Mouse (Mus musculus): Measurements from ENCODE around the gene Slc12a1.
A peak's percentile ranks its signal among the peaks of the same experiment; 100 is the strongest.
"Not testable (repeated sequence)": the region's sequence is repeated elsewhere in the genome, so short reads cannot be mapped to it uniquely, and the experiment has no call there.

Slc12a1 gene

DNA sequence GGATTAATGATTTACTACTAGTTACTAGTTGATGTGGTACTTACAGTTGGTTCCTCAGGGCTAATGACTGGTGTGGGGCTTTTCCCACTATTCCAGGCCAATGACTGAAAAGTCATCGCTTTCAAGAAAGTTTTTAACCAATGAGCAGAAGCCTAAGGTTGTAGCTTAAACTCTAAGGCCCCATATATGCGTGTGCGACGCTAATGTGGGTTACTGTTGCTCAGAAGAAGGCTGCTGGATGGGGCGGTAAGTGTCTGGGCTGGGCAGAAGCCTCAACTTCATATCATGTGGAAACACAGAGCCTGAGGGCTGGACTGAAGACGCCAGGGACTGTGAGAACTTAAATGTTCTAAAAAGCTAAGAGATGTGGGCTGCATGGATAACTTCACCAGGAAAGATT lies at the start of gene Slc12a1:
Gene Slc12a1 (plus strand): TSS at position 118 of the 400 bp plus-strand sequence.
- no peak for DNase-seq (ENCODE audit: low read depth)

DNA sequence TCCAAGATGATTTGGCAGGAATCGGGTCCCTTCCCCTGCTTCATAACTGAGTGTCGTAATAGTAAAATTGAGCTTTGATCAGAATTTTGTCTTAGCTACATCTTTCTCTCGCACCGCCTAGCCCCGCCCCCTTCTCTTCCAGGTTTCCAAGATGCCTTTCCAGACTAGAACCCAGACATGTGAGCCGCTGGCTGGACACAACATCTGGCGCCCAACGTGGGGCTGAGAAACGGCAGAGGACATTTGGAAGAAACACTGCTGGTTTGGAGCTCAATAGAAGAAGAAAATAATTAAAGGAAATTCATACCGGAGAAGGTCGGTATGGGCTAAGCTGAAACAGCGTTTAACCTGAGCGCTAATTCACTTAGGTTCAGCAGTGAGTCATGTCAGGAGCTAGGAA lies 47.8 kb upstream of the Slc12a1 start:
- DNase-seq (ENCODE audit: low read depth): not testable (repeated sequence)

DNA sequence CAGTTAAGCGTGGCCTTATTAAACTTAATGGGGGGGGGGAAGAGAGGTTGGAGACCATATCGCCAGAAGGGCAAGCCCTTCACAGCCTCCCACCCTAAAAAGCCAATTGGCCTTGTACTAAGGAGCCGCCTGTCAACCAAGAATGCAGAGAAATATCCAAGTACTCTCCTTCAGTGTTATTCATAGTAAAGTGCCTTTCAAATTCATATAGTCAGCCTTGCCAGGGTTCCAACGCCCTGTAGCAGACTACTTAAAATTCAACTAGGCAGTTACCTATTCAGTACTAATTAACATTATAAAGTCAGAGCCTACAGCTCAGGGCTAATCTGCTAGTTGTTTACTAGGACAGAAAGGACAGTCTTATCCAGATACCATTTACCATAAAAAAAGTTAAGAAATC lies 45.8 kb upstream of the Slc12a1 start:
- not testable (repeated sequence) for DNase-seq (ENCODE audit: low read depth)

DNA sequence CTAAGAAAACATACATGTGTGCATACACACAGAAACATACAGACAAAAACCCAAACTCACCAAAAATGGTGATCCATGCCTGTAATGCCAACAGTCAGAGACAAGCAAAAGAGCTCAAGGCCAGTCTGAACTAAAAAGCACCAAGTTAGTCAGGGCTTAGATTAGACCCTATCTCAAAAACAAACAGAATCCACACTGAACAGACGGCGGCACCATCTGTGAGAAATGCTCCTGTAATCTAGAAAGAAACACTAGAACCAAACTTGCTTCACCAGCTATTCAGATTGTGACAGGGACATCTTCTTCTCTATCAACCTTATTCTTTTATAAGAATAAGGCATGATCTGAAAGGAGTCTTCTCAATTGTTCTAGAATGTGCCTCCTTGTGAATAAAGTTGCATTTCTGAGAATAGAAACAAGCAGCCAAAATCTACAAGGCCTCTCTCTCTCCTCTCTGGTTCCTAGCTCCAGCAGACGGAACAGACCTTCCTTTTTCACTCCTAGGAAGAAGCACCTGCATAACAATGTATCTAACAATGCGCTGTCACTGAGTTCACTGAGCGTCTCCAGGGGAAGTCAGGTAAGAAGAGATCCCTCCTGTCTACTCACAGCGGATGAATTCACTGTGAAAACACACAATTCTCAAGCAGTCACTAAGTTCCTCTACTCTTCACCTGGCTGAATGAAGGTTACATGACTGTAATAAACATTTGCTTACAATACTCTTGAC lies 32.8 kb upstream of the Slc12a1 start:
- DNase-seq (ENCODE audit: low read depth): no peak

DNA sequence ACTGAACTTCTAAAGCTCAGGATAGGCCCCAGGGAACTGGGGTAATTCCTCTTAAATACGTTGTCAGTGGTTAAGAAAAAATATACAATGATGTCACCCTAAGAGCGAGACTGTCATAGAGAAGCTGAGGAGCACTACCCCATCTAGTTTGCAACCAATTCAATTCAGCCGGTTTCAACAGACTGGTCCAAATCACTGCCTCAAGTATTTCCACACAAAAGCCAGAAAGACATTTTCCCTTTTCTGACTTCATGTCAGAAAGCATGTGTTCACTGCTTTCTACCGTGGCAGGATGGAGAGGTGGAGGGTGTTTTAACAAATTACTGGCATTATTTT lies 30.0 kb upstream of the Slc12a1 start:
- DNase-seq (ENCODE audit: low read depth): no peak

DNA sequence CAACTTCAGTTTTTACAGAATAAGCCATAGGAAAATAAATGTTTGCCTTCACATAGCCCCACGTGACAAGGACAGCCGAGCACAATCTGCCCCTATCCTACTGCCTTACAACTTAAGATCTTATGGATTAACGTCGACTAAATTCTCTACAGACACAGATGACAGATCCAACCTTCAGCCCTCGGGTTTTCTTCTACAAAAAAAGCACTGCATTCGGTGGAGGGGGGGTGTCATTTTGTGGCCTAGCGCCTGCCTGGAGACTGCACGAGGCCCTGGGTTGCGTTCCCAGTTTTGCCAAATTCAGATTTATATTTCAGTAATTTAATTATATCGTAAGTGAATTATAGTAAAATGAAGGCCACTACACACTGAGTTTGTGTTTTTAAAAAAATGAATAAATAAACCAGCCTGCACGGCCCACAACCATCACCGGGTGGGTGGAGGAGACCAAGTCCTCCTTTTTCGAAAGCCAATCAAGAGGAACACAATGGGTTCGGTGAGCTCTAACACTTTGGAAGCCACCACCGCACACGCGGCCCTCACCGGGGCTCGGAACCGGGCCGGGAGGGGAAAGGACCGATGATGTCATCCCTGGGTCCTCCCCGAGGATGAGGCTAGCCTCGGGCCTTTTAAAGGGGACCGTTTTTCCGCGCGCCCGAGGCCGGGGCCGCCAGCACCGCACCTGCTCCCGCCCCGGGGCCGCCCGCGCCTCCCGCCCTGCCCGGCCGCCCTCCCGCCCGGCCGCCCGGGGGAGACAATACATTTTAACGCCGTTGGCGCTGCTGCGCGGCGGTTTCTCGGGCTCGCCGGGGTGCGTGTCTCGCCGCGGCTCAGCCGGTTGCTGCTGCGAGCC lies 29.5 kb upstream of the Slc12a1 start:
- no peak for DNase-seq (ENCODE audit: low read depth)

DNA sequence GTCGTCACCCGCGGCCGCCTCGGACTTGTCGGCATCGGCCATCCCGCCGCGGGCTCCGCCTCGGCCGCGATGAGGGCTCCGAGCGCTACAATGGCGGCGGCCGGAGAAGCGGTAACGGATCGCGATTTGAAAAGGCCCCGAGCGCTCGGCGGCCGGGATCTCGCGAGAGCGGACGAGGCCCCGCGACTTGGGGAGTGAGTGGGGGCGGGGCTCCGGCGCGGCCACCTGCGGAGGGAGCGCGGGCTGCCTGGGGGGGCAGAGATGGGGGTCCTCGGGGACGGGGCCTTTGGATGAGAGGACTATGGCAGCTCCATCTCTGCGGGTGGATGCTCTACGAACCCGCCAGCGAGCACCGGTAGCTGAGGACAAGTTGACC lies 28.8 kb upstream of the Slc12a1 start, which contains the start of gene Myef2:
Gene Myef2 (minus strand): TSS at position 185 of the 376 bp plus-strand sequence.
- peak; percentile 64 for DNase-seq (ENCODE audit: low read depth)

DNA sequence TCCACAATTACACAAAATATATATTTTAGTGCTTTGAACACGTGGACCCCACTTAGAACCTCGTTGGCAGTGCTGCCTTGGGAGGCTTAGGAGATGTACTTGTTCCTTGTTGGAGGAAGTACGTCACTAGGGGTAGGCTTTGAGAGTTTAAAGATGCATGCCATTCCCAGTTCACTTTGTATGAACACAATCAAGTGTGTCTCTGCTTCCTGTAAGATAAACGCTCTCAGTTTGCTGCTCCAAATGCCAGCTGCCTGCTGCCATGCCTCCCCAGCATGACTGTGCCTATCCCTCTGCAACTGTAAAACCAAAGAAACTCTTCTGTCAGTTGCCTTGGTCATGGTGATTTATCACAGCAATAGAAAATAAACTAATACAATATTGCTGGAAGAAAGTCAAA lies 26.5 kb upstream of the Slc12a1 start:
- DNase-seq (ENCODE audit: low read depth): no peak

DNA sequence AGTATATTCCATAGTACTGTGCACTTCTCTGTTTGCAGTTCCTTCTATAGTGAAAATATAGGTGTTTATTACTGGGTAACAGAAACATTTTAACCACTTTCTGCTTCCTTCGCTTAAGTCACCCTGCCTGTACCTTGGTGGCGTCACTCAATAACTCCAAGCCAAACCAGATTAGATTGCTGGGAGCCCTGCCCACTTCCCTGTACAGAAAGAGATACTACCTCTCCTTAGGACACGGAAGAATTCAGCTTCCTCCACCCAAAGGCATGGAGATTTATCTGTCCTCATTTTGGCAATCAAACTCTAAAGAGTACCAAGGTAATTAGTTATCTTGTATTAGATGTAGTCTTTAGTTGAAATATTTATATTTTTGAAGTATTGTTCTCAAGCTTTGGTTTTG lies 25.5 kb upstream of the Slc12a1 start:
- DNase-seq (ENCODE audit: low read depth): no peak

DNA sequence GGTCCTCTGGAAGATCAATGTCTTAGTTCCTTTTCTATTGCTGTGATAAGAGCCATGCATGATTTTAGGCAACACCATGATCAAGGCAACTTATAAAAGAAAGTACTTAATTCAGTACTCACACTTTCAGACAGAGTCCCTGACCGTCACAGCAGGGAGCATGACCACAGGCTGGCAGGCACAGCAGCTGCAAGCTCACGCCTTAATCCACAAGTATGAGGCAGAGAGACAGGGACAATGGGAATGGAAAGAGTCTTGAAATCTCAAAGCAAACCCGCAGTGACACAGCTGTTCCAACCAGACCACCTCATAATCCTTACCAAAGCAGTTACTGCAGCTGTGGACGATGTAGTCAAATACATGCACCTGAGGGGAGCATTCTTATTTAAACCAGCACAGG lies 18.2 kb upstream of the Slc12a1 start:
- no peak for DNase-seq (ENCODE audit: low read depth)

DNA sequence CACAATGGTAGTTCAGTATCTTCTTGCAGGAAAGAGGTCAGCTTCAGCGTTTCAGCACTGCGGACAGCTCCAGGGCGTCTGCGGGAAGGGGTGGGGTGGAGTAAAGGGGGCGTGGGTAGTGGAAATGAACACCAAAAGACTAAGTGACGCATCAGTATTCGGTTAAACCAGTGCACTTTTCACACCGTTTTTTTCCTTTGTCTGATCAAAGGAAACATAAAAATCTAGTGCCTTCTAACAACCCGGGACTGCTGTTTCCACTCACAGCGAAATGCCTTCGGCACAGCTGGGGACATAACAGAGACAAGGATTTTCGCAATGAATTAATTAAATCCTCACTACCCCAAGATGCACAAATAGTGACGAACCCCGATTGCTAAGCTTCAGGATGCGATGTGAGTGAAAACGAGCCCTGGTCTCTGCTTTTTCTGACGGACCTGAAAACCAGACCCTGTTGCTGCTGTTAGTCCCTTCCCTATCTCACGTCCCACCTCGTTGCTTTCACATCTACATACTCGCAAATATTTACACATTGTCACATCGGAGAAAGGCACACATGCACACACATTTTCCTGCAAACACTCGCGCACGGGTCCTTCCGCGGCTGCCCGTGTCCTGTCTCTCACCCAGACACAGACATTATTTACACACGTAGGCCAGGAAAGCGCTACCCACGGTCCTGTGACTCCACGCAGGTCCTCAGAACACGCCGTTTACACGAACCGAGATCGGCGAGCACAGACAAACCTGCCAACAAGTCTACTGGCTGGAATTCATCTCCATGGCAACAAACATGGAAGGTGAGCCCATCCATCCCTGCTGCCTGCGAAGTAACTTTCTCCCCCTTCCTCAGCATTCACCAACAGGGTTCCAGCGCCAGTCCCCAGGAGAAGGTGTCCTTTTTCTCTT lies 16.1 kb upstream of the Slc12a1 start, which contains the start of gene Ctxn2:
Gene Ctxn2 (plus strand): TSS at position 790 of the 909 bp plus-strand sequence.
- peak; percentile 72 for DNase-seq (ENCODE audit: low read depth)

DNA sequence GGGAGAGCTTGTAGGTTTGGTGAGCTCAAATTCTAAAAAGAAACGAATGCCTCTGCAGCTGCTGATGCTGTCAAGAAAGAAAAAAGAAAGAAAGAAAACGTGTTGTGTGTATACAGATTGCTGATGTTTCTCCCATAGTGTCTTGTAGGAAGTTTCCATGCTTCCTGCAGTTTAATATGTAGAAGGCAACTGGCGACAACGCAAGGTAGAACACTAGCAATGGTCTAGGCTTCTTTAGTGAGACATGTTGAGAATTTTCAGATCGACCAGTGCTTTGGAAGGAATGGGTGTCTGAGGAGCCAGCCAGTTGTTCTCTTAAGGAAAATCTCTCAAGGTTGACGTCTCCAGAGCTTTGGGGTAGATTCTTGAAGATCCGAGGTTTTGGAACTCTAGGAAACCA lies 15.5 kb upstream of the Slc12a1 start:
- no peak for DNase-seq (ENCODE audit: low read depth)

DNA sequence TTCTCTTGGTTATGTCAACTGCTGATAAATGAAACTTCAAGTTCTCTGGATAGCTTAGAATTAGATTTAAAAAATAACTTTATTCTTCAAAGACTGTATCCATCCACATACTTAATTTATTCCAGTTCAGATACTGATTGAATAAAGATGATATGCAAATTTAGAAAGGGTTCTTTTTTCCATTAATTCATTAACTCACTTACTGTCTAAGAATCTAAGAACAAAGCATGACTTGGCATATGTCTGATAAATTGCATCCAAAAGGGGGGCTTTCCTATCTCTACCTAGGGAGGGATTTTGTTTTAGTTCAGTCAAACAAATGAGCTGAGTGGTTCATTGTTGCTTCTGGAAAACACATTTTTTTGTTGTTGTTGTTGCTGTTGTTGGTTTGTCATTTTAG lies 10.0 kb upstream of the Slc12a1 start:
- DNase-seq (ENCODE audit: low read depth): no peak

DNA sequence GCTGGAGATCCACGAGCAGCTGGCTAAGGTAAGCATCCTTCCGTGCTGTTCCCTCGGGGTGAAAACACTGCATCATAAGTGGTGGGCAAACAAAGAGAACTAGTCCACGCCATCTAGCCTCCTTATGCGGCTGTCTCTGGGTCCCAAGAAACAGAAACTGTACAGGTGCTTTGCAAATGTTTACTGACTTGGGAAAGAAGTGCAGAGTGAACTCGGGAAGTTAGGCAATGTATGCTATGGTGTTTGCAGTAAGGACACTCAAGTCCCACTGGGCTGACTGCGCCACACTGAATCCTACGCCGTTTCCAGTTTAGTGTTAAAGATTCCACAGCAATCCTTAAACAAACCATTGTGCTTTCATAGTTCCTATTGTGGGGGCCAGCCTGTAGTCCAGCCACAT lies 2.0 kb downstream of the Slc12a1 start:
- DNase-seq (ENCODE audit: low read depth): no peak

DNA sequence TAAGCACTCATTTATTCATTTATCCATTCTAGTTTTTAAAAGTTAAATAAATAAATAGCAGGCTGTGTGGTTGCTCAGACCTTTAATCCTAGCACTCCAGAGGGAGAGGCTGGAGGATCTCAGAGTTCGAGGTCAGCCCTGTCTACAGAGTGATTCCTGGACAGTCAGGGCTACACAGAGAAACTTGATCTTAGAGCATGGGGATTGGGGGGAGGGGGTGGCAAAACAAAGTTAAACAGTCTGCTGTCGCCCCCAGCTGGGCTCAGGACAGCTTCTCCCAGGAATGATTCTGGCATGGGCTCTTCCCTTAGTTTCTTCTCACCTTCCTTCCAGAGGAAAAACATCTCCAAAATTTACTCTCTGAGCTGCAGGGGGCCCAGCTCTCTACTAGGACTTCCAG lies 3.2 kb downstream of the Slc12a1 start:
- DNase-seq (ENCODE audit: low read depth): no peak

DNA sequence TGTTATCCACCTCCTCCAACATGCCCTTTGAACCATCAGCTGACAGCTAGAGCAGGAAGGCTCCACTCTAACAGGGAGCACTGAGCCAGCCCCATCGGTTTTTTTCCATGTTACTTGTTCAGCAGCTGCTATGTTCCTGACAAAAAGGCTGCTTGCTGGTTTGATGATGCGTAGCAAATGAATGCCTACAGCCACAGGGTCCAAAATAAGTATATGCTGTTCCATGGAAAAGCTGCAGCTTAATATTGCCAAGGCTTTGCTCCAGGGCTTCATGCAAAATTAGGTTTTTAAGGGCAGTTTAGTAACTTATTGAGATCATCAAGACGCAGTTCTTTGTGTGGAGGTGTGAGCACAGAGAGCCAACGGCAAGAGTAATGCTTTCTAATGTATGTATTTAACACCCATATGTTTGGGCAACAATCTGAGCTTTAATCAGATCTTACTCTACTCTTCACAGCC lies 9.7 kb downstream of the Slc12a1 start:
- DNase-seq (ENCODE audit: low read depth): no peak

DNA sequence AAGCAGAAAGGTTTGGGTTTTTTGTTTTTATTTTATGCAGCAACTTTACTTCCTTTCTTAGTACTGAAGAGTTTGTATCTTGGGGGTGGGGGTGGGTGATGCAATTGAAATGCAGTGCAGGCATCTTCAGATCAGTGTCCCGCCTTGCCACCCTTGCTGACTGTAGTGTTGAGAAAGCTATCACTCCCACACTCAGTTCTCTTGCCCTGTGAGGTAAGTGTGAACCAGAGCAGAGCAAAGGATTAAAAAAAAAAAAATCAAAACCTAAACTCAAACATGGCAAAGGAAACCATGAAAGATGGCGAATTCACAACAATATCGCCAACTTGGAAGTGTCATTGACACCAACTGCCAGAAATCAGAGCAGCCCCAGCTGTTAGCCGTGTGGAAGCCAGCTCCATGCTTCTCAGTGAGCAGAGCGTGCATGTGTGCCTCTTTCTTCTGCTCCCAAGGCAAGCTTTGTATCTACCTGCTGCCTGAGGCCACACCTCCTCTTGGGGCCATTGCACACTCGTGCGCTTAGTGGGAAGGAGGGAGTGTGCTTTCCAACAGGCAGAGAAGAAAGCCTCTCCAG lies 26.0 kb downstream of the Slc12a1 start:
- DNase-seq (ENCODE audit: low read depth): no peak

DNA sequence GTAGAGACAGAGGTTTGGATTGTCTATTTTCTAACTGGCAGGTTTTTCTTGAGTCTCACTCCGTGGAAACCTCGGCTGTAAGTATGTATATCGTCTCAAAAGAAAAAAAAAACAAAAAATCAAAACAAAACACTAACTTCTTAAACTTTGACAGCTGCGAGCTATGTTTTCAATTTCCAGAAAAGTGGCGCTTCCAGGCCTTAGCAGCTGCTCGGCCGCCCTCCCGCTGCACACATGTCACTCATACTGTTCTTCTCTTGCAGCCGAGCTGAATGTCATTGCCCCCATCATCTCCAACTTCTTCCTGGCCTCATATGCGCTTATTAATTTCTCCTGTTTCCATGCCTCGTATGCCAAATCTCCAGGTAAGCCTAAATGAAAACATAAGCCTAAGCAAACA lies 35.6 kb downstream of the Slc12a1 start:
- no peak for DNase-seq (ENCODE audit: low read depth)

DNA sequence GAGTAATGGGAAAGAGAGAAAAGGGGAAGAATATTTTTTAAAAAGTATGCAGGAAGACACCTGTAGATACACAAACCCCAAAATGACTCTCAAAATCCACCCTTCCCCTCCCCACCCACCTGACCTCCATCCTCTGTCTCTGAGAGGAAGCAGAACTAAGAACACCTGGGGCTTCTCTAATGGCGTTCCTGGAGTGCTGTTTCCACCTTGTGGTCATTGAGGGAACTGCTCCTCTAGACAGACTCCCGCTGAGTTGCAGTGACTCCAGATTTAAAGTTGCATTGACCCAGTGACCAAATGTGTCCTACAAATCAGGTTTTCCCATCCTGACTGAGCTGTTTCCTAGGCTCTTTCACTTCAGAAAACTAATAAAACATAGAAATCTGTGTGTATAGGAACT lies 36.9 kb downstream of the Slc12a1 start:
- peak; percentile 44 for DNase-seq (ENCODE audit: low read depth)

DNA sequence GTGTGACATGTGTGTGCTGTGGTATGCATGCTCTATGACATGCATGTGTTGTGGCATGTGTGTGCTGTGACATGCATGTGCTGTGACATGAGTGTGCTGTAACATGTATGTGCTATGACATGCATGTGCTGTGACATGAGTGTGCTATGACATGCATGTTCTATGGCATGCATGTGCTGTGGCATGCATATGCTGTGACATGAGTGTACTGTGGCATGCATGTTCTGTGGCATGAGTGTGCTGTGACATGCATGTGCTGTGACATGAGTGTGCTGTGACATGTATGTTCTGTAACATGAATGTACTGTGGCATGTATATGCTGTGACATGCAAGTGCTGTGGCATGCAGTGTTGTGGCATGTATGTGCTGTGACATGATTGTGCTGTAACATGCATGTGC lies 40.6 kb downstream of the Slc12a1 start:
- DNase-seq (ENCODE audit: low read depth): no peak

DNA sequence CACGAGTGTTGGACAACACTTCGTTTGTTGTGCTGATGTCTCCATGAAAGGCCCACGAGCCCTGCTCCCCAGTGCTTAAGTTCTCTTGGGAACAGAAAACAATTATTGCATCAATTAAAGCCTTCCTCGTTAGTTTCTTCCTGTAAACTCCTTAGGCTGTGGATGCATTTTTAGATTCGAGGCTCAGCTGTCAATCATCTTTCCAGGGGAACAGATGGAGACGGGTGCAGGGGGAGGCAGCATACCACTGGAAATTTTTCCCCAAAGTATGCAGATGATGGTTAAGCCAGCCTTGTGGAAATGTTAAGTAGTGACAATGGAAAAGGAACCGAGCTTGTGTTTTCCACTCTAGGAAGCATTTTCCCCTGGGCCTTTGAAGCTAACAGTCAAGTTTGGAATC lies 44.5 kb downstream of the Slc12a1 start:
- no peak for DNase-seq (ENCODE audit: low read depth)
